Mouse (Mus musculus) fibroblast of lung, adult 2 months (primary cell): ENCODE data around the gene 2210017I01Rik.

Experiments
- DNase-seq: peaks from one replicate; pipeline ENCODE4 v3.0.0-alpha.2; 2011; ENCODE audit warnings: low read depth

The 2210017I01Rik gene

DNA sequence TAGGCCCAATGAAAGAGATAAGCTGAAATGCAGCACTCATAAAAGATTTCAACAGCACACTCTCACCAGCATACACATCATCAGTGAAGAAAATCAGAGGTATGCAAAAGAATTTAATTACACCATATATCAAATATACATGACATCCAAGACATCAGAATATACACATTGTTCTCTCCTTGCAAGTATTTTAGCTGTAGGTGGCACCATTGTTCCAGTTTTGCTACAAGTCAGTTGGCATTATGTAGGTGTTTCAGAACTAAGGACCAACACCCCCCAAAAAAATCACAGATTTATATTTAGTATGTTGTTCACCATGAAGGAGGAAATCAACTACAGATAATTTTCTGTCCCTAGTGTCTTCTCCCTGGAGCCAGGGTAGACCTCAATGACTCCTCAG, 41.9 kb downstream of the 2210017I01Rik start:
- no peak for DNase-seq
